Mouse (Mus musculus): ENCODE measurements around the gene Atp2b4. TPM values are rescaled to one million over a fixed set of nuclear protein-coding genes. Genes with fewer than 3 reads are reported as not detected.

Gene Atp2b4
- polyA plus RNA-seq, 1 experiment, result 4.9 TPM

DNA sequence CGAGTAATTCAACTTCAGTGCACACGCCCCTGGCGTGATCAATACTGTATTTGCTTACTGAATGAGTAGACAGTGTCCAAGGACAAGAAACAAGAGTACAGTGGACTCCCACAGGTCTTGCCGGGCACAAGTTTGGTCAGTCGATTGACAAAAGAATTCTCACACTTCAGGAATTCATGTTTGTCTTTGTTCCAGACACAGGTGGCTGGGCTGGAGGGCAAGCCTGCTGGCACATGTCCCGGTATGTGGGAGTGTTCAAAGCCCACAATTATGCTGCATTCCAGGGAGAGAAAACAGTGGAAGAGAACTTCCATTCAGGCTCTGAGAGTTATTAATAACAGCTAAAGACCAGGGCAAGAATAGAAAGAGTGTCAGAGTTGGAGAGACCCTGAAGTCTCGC lies 104.9 kb downstream of the Atp2b4 start:
- WGBS, result 9% methylated on average over 7 of the region's 7 CpGs
- TF ChIP-seq POLR2A (IDR thresholded peaks at IDR 0.05; ENCODE audit: low read depth, low read length), result no peak
- TF ChIP-seq CTCF (conservative IDR thresholded peaks at IDR 0.05; ENCODE audit: insufficient read depth, insufficient read length, low read depth, low read length), result no peak
- Histone ChIP-seq H3K36me3 (ENCODE audit: control insufficient read depth, insufficient read depth, low read length) (no peaks in the 10 kb centered on the region), H3K4me3 (ENCODE audit: insufficient read depth, low read depth, low read length) (no peak overlapping the region), H3K27me3 (replicated peaks; ENCODE audit: control insufficient read depth, insufficient read depth, low read length) (no peaks in the 10 kb centered on the region), H3K27ac (ENCODE audit: insufficient read depth, low read depth, low read length) (peak overlapping the region; percentile 61; the same call in 1 of the 2 replicates), H3K4me1 (ENCODE audit: control insufficient read depth, insufficient read depth, low read length) (peaks cover 19% of the 10 kb centered on the region)
- DNase-seq, result peak; percentile 94

DNA sequence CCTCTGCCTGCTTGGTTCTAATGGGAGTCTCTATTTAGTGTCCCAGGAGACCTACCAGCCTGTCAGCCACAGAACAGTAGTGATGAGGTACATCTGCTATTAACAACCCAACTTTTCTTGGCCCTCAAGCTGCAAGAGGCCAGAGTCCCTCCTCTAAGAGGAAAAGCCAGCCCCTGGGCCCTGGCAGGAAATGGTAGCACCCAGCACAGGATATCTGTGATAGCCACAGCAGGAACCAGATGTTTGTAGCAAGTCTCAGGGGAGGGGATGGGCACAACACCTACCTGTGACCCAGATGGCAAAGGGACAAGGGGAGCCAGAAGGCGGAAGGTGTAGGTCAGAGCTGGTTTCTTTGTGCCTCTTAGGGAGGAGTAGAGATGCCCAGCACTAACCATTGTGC lies 106.0 kb downstream of the Atp2b4 start:
- no peaks in the 10 kb centered on the region for H3K27me3 ChIP-seq (replicated peaks; ENCODE audit: control insufficient read depth, insufficient read depth, low read length)
- DNase-seq, result peak; percentile 24
- H3K4me3 ChIP-seq (ENCODE audit: insufficient read depth, low read depth, low read length), result no peak overlapping the region
- 86% methylated on average over 1 of the region's 1 CpGs for WGBS
- H3K36me3 ChIP-seq (ENCODE audit: control insufficient read depth, insufficient read depth, low read length), result no peaks in the 10 kb centered on the region
- peak overlapping the region; percentile 19; the same call in 1 of the 2 replicates for H3K27ac ChIP-seq (ENCODE audit: insufficient read depth, low read depth, low read length)
- TF ChIP-seq POLR2A (IDR thresholded peaks at IDR 0.05; ENCODE audit: low read depth, low read length) (no peak), CTCF (conservative IDR thresholded peaks at IDR 0.05; ENCODE audit: insufficient read depth, insufficient read length, low read depth, low read length) (no peak)
- H3K4me1 ChIP-seq (ENCODE audit: control insufficient read depth, insufficient read depth, low read length), result peaks cover 19% of the 10 kb centered on the region

DNA sequence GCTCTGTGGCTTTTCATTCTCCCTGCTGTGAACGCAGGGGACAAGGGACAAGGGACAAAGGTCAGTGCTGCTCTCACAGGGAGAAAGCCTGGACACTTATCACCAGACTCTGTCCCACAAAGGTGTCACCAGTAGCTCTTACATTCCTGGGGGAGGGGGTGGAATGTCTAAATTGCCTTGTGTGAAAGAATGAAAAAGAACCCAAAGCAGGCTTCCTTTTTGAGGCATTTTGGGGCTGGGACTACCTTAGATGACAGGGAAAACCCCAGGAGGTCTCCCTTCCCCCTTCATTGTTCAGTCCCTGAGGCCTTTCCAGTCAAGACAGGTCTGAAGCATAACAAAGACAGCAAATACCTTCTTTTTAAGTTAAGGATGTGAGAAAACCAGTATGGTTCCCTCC lies 106.5 kb downstream of the Atp2b4 start:
- TF ChIP-seq POLR2A (IDR thresholded peaks at IDR 0.05; ENCODE audit: low read depth, low read length), result no peak
- TF ChIP-seq CTCF (conservative IDR thresholded peaks at IDR 0.05; ENCODE audit: insufficient read depth, insufficient read length, low read depth, low read length), result no peak
- Histone ChIP-seq H3K4me1 (ENCODE audit: control insufficient read depth, insufficient read depth, low read length) (peaks cover 19% of the 10 kb centered on the region), H3K27ac (ENCODE audit: insufficient read depth, low read depth, low read length) (peak overlapping the region; percentile 19; the same call in 1 of the 2 replicates), H3K27me3 (replicated peaks; ENCODE audit: control insufficient read depth, insufficient read depth, low read length) (no peaks in the 10 kb centered on the region), H3K4me3 (ENCODE audit: insufficient read depth, low read depth, low read length) (no peak overlapping the region), H3K36me3 (ENCODE audit: control insufficient read depth, insufficient read depth, low read length) (no peaks in the 10 kb centered on the region)
- DNase-seq, result peak; percentile 68
- WGBS, result 16% methylated on average over 1 of the region's 1 CpGs

DNA sequence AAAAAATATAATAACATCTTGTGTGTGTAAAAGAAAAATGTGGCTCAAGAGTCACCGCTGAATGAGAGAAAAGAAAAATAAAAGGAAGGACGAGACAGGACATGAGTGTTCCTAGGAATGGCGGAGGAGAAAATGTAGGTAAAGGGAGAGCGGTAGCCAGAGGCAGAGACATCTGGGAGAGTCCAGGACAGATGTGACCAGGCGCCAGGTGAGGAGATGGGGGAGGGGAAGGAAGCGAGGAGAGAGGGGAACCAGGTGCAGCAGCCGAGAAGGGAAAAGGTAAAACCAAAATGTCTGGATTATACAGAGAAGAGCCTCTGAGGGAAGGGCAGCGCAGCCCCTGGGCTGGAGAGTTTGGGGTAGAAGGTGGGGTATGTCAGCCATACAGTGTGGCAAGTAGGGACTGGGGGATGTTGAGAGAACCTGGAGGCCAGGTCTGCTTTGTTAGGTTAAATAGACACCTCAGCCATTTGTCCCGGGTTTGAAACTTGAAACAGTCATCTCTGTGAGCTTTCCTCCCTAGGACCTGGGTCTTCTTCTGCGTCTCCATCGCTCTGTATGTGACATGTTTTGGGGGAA lies 107.2 kb downstream of the Atp2b4 start:
- H3K4me3 ChIP-seq (ENCODE audit: insufficient read depth, low read depth, low read length), result no peak overlapping the region
- H3K27ac ChIP-seq (ENCODE audit: insufficient read depth, low read depth, low read length), result no peak overlapping the region
- peaks cover 19% of the 10 kb centered on the region for H3K4me1 ChIP-seq (ENCODE audit: control insufficient read depth, insufficient read depth, low read length)
- H3K36me3 ChIP-seq (ENCODE audit: control insufficient read depth, insufficient read depth, low read length), result no peaks in the 10 kb centered on the region
- no peak for DNase-seq
- TF ChIP-seq POLR2A (IDR thresholded peaks at IDR 0.05; ENCODE audit: low read depth, low read length) (no peak), CTCF (conservative IDR thresholded peaks at IDR 0.05; ENCODE audit: insufficient read depth, insufficient read length, low read depth, low read length) (no peak)
- 84% methylated on average over 11 of the region's 11 CpGs for WGBS
- no peaks in the 10 kb centered on the region for H3K27me3 ChIP-seq (replicated peaks; ENCODE audit: control insufficient read depth, insufficient read depth, low read length)

DNA sequence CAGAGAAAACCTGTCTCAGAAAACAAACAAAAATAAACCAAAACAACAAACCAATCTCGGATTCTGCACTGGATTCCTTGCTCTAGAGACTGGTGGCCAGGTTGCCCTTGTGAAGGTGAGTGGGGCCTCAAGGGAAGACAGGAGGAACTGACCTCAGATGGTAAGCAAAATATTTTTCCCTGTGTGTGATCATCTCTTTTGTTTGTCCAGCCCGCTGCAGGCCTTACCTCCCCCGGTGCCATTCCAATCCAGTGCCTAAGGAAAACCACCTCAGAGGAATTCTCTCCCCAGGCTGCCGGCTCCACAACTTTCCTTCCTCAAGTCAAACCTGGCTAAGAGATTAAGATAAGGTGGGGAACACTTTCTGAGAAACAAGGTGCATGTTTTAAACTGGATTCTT lies 108.6 kb downstream of the Atp2b4 start:
- no peaks in the 10 kb centered on the region for H3K36me3 ChIP-seq (ENCODE audit: control insufficient read depth, insufficient read depth, low read length)
- no peak for TF ChIP-seq CTCF (conservative IDR thresholded peaks at IDR 0.05; ENCODE audit: insufficient read depth, insufficient read length, low read depth, low read length)
- TF ChIP-seq POLR2A (IDR thresholded peaks at IDR 0.05; ENCODE audit: low read depth, low read length), result no peak
- no peak for DNase-seq
- H3K4me1 ChIP-seq (ENCODE audit: control insufficient read depth, insufficient read depth, low read length), result peaks cover 19% of the 10 kb centered on the region
- H3K4me3 ChIP-seq (ENCODE audit: insufficient read depth, low read depth, low read length), result no peak overlapping the region
- peak overlapping the region; percentile 49; the same call in 1 of the 2 replicates for H3K27ac ChIP-seq (ENCODE audit: insufficient read depth, low read depth, low read length)
- WGBS, result 45% methylated on average over 4 of the region's 4 CpGs
- no peaks in the 10 kb centered on the region for H3K27me3 ChIP-seq (replicated peaks; ENCODE audit: control insufficient read depth, insufficient read depth, low read length)

DNA sequence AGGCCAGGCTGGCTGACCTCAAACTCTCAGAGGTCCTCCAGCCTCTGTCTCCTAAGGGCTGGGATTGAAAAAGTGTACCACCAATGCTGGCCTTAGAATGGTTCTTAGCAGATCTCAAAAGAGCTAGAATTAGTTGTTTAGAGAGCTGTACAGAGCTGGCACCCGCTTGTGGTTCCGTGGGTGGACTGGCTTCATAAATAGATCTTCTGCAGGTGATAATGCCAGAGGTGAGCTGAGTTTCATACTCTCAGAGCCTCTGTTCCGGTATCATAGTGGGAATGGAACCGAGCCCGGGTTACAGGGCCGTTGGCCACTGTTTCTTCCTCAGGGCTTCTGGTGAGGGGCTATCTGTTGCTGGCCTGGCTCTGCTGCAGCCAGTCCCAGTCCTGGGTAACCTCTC lies 109.8 kb downstream of the Atp2b4 start:
- TF ChIP-seq CTCF (conservative IDR thresholded peaks at IDR 0.05; ENCODE audit: insufficient read depth, insufficient read length, low read depth, low read length), result no peak
- Histone ChIP-seq H3K36me3 (ENCODE audit: control insufficient read depth, insufficient read depth, low read length) (no peaks in the 10 kb centered on the region), H3K27me3 (replicated peaks; ENCODE audit: control insufficient read depth, insufficient read depth, low read length) (no peaks in the 10 kb centered on the region), H3K27ac (ENCODE audit: insufficient read depth, low read depth, low read length) (no peak overlapping the region), H3K4me1 (ENCODE audit: control insufficient read depth, insufficient read depth, low read length) (peaks cover 20% of the 10 kb centered on the region), H3K4me3 (ENCODE audit: insufficient read depth, low read depth, low read length) (no peak overlapping the region)
- 91% methylated on average over 6 of the region's 6 CpGs for WGBS
- no peak for DNase-seq

DNA sequence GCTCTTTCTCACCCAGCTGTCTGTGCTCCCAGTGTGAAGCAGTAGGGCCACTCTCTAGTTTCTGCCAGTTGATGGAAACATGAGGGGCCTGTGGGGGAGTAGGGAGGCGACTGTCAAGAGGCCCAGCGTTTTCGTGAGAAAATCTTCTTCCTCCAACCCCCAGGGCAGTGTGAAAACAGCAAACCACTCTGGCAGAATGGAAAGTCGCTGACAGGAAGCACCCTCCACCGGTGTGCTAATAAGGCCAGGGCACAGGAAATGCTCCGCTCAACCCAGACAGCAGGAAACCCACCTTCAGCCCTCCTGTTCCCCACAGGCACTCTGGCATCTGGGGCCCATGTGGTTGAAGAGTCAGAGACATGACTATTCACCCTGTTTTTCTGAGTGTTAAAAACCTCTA lies 110.9 kb downstream of the Atp2b4 start, which contains the start of gene Lax1:
Gene Lax1 (minus strand): TSS at position 212 of the 400 bp plus-strand sequence.
- H3K4me1 ChIP-seq (ENCODE audit: control insufficient read depth, insufficient read depth, low read length), result peaks cover 14% of the 10 kb centered on the region
- TF ChIP-seq POLR2A (IDR thresholded peaks at IDR 0.05; ENCODE audit: low read depth, low read length), result no peak
- TF ChIP-seq CTCF (conservative IDR thresholded peaks at IDR 0.05; ENCODE audit: insufficient read depth, insufficient read length, low read depth, low read length), result no peak
- H3K4me3 ChIP-seq (ENCODE audit: insufficient read depth, low read depth, low read length), result no peak within 1 kb of the TSS
- 32% methylated on average over 6 of the region's 6 CpGs for WGBS
- DNase-seq, result no peak
- H3K27me3 ChIP-seq (replicated peaks; ENCODE audit: control insufficient read depth, insufficient read depth, low read length), result no peaks in the 10 kb centered on the region
- H3K36me3 ChIP-seq (ENCODE audit: control insufficient read depth, insufficient read depth, low read length), result no peaks in the 10 kb centered on the region
- H3K27ac ChIP-seq (ENCODE audit: insufficient read depth, low read depth, low read length), result no peak within 1 kb of the TSS

Data from kidney, adult 2 months (tissue).